Mouse (Mus musculus): Measurements from ENCODE around the gene Cdc25a. TPM values are rescaled to one million over a fixed set of nuclear protein-coding genes. Genes with fewer than 3 reads are reported as not detected.
A peak's percentile ranks its signal among the peaks of the same experiment; 100 is the strongest.

Cdc25a gene
- polyA plus RNA-seq, 1 experiment from 2014 or later = 35.1 TPM

- H3K27me3 ChIP-seq = no peaks in the 10 kb centered on the region
- 81% methylated on average over 7 of the region's 7 CpGs for WGBS
- no peaks in the 10 kb centered on the region for H3K36me3 ChIP-seq
- no peaks in the 10 kb centered on the region for H3K4me1 ChIP-seq
- no peak overlapping the region for H3K4me2 ChIP-seq
- no peaks in the 10 kb centered on the region for H3K9me3 ChIP-seq
- no peak for ATAC-seq (ENCODE audit: insufficient number of reproducible peaks, insufficient read depth, low FRiP score, low TSS enrichment, low read depth)
- no peak overlapping the region for H3K4me3 ChIP-seq
- H3K9ac ChIP-seq = no peak overlapping the region
- no peak overlapping the region for H3K27ac ChIP-seq
These were observed 36.4 kb downstream of the Cdc25a start for GRCm38 (mm10) chr9:109911779-109912178.

- Histone ChIP-seq H3K36me3 (no peaks in the 10 kb centered on the region), H3K9ac (no peak overlapping the region), H3K27me3 (no peaks in the 10 kb centered on the region), H3K9me3 (no peaks in the 10 kb centered on the region), H3K4me1 (no peaks in the 10 kb centered on the region), H3K4me2 (no peak overlapping the region), H3K4me3 (no peak overlapping the region), H3K27ac (no peak overlapping the region)
- no peak for ATAC-seq (ENCODE audit: insufficient number of reproducible peaks, insufficient read depth, low FRiP score, low TSS enrichment, low read depth)
- 78% methylated on average over 4 of the region's 4 CpGs for WGBS
These were observed 39.0 kb downstream of the Cdc25a start for GRCm38 (mm10) chr9:109914269-109914926.

GRCm38 (mm10) chr9:109917931-109918330 lies 42.6 kb downstream of the Cdc25a start:
- no peaks in the 10 kb centered on the region for H3K27me3 ChIP-seq

GRCm38 (mm10) chr9:109929131-109929530 lies 53.8 kb downstream of the Cdc25a start:
- Histone ChIP-seq H3K27ac (no peak overlapping the region), H3K4me2 (no peak overlapping the region), H3K27me3 (no peaks in the 10 kb centered on the region), H3K4me3 (no peak overlapping the region), H3K36me3 (no peaks in the 10 kb centered on the region), H3K9me3 (no peaks in the 10 kb centered on the region), H3K9ac (no peak overlapping the region), H3K4me1 (peaks cover 9% of the 10 kb centered on the region)
- 94% methylated on average over 3 of the region's 3 CpGs for WGBS
- no peak for ATAC-seq (ENCODE audit: insufficient number of reproducible peaks, insufficient read depth, low FRiP score, low TSS enrichment, low read depth)

More at GRCm38 (mm10) chr9:109917931-109918330, 42.6 kb downstream of the Cdc25a start:
- H3K27ac ChIP-seq = no peak overlapping the region
- no peak overlapping the region for H3K4me2 ChIP-seq
- no peak for ATAC-seq (ENCODE audit: insufficient number of reproducible peaks, insufficient read depth, low FRiP score, low TSS enrichment, low read depth)
- no peak overlapping the region for H3K9ac ChIP-seq
- WGBS = 90% methylated on average over 2 of the region's 2 CpGs
- H3K4me1 ChIP-seq = 0 out of 2 replicates have a peak, but pooled peaks cover 2% of the 10 kb centered on the region
- H3K36me3 ChIP-seq = no peaks in the 10 kb centered on the region
- no peaks in the 10 kb centered on the region for H3K9me3 ChIP-seq
- H3K4me3 ChIP-seq = no peak overlapping the region

GRCm38 (mm10) chr9:109930063-109930462 lies 54.7 kb downstream of the Cdc25a start:
- 89% methylated on average over 5 of the region's 5 CpGs for WGBS
- peaks cover 9% of the 10 kb centered on the region for H3K4me1 ChIP-seq

DNA sequence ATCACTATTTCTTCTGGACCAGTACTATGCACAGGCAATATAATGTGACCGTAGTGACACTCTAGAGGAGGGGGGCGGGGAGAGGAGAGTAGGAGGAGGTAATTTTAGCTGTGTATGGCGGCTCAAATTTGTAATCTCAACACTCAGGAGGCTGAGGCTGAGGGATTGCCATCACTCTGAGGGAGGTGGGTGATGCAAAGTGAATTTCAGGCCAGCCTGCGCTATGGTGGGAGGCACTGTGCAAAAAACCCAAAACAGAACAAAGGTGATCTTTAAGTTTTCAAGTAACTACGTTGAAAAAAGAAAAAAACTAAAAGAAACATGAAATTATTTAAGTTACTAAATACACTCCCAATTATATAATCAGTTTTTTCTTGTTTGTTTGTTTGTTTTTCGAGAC lies 55.4 kb downstream of the Cdc25a start:
- Histone ChIP-seq H3K27me3 (no peaks in the 10 kb centered on the region), H3K4me1 (peaks cover 9% of the 10 kb centered on the region), H3K4me3 (peak overlapping the region; percentile 81), H3K36me3 (no peaks in the 10 kb centered on the region), H3K9me3 (no peaks in the 10 kb centered on the region), H3K27ac (peak overlapping the region; percentile 95), H3K9ac (peak overlapping the region; percentile 85; the same call in 1 of the 2 replicates), H3K4me2 (peak overlapping the region; percentile 76)
- no peak for ATAC-seq (ENCODE audit: insufficient number of reproducible peaks, insufficient read depth, low FRiP score, low TSS enrichment, low read depth)
- WGBS = 71% methylated on average over 6 of the region's 6 CpGs

More at GRCm38 (mm10) chr9:109930063-109930462, 54.7 kb downstream of the Cdc25a start:
- Histone ChIP-seq H3K27ac (no peak overlapping the region), H3K27me3 (no peaks in the 10 kb centered on the region), H3K36me3 (no peaks in the 10 kb centered on the region), H3K9me3 (no peaks in the 10 kb centered on the region), H3K9ac (no peak overlapping the region), H3K4me3 (no peak overlapping the region), H3K4me2 (no peak overlapping the region)
- no peak for ATAC-seq (ENCODE audit: insufficient number of reproducible peaks, insufficient read depth, low FRiP score, low TSS enrichment, low read depth)

GRCm38 (mm10) chr9:109931257-109932171 lies 56.1 kb downstream of the Cdc25a start, which contains the start of gene Map4:
Gene Map4 (plus strand): TSS chr9:109931460.
- ATAC-seq (ENCODE audit: insufficient number of reproducible peaks, insufficient read depth, low FRiP score, low TSS enrichment, low read depth) = peak; percentile 97
- H3K27ac ChIP-seq = peak within 1 kb of the TSS; percentile 95
- H3K4me2 ChIP-seq = peak within 1 kb of the TSS; percentile 76
- peaks cover 9% of the 10 kb centered on the region for H3K4me1 ChIP-seq
- no peaks in the 10 kb centered on the region for H3K36me3 ChIP-seq
- under 1% methylated on average over 94 of the region's 94 CpGs for WGBS
- no peaks in the 10 kb centered on the region for H3K9me3 ChIP-seq
- no peaks in the 10 kb centered on the region for H3K27me3 ChIP-seq
- H3K4me3 ChIP-seq = peak within 1 kb of the TSS; percentile 81
- H3K9ac ChIP-seq = peak within 1 kb of the TSS; percentile 85

- no peaks in the 10 kb centered on the region for H3K27me3 ChIP-seq
- H3K27ac ChIP-seq = peak overlapping the region; percentile 95
- peak overlapping the region; percentile 81 for H3K4me3 ChIP-seq
- WGBS = under 1% methylated on average over 20 of the region's 20 CpGs
- H3K9me3 ChIP-seq = no peaks in the 10 kb centered on the region
- H3K9ac ChIP-seq = peak overlapping the region; percentile 85
- H3K4me2 ChIP-seq = peak overlapping the region; percentile 76
- no peak for ATAC-seq (ENCODE audit: insufficient number of reproducible peaks, insufficient read depth, low FRiP score, low TSS enrichment, low read depth)
- peaks cover 9% of the 10 kb centered on the region for H3K4me1 ChIP-seq
- H3K36me3 ChIP-seq = no peaks in the 10 kb centered on the region
These were observed 57.0 kb downstream of the Cdc25a start for GRCm38 (mm10) chr9:109932361-109932755.

- Histone ChIP-seq H3K4me1 (peaks cover 9% of the 10 kb centered on the region), H3K27ac (peak overlapping the region; percentile 95), H3K4me2 (peak overlapping the region; percentile 76), H3K36me3 (no peaks in the 10 kb centered on the region), H3K27me3 (no peaks in the 10 kb centered on the region), H3K9me3 (no peaks in the 10 kb centered on the region), H3K9ac (peak overlapping the region; percentile 85), H3K4me3 (peak overlapping the region; percentile 81)
- no peak for ATAC-seq (ENCODE audit: insufficient number of reproducible peaks, insufficient read depth, low FRiP score, low TSS enrichment, low read depth)
- WGBS = under 1% methylated on average over 12 of the region's 12 CpGs
These were observed 57.5 kb downstream of the Cdc25a start for GRCm38 (mm10) chr9:109932756-109933375.

- 95% methylated on average over 3 of the region's 3 CpGs for WGBS
- Histone ChIP-seq H3K36me3 (no peaks in the 10 kb centered on the region), H3K9ac (no peak overlapping the region), H3K27ac (no peak overlapping the region), H3K27me3 (no peaks in the 10 kb centered on the region), H3K4me2 (no peak overlapping the region), H3K4me3 (no peak overlapping the region), H3K4me1 (no peaks in the 10 kb centered on the region), H3K9me3 (no peaks in the 10 kb centered on the region)
- no peak for ATAC-seq (ENCODE audit: insufficient number of reproducible peaks, insufficient read depth, low FRiP score, low TSS enrichment, low read depth)
These were observed 64.0 kb downstream of the Cdc25a start for GRCm38 (mm10) chr9:109939401-109939800.

DNA sequence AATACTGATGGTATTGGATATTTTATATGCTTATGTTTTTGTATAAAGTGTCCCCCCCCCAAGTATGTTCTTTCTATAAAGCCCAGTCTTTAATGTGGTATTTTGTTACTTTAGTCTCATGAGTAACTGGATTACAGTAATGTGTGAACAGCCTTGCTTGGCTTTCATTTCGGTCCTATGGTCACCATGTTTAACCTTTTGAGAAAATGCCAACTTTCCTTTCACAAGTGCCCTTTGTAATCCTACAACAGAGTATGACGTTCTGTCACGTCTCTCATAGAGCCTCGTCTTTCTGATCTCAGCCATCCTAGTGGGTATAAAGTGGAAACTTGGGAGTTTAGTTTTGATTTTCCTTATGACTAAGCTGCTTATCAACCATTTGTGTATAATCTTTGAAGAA lies 67.4 kb downstream of the Cdc25a start:
- Histone ChIP-seq H3K9ac (no peak overlapping the region), H3K27me3 (no peaks in the 10 kb centered on the region), H3K36me3 (no peaks in the 10 kb centered on the region), H3K27ac (no peak overlapping the region), H3K4me2 (no peak overlapping the region), H3K9me3 (no peaks in the 10 kb centered on the region), H3K4me1 (no peaks in the 10 kb centered on the region), H3K4me3 (no peak overlapping the region)
- 82% methylated on average over 4 of the region's 4 CpGs for WGBS
- no peak for ATAC-seq (ENCODE audit: insufficient number of reproducible peaks, insufficient read depth, low FRiP score, low TSS enrichment, low read depth)

Measured in embryonic facial prominence, embryonic 13.5 days (tissue).